Mouse (Mus musculus) cerebellum, adult 2 months (tissue): ENCODE measurements around the gene Slc47a1. TPM values are rescaled to one million over a fixed set of nuclear protein-coding genes. Genes with fewer than 3 reads are reported as not detected.
"Not testable (repeated sequence)": the region's sequence is repeated elsewhere in the genome, so short reads cannot be mapped to it uniquely, and the experiment has no call there.

ENCODE experiments used
- DNase-seq, 2 experiments: peaks; one replicate each; pipeline ENCODE4 v3.0.0; 2021
- H3K27ac ChIP-seq: fragments of 200-500 bp; 2 replicates; pipeline ENCODE4 v1.5.1; 2012; ENCODE audit warnings: low read length, control low read depth, inconsistent platforms; ENCODE audit not compliant: insufficient read depth
- H3K27me3 ChIP-seq: fragments of 200-500 bp; 2 replicates; pipeline ENCODE4 v1.6.1; 2012; ENCODE audit warnings: inconsistent platforms, mild to moderate bottlenecking, low read length, moderate library complexity; ENCODE audit not compliant: control insufficient read depth, insufficient read depth
- H3K4me1 ChIP-seq: fragments of 200-500 bp; 2 replicates; pipeline ENCODE4 v1.6.1; 2011; ENCODE audit warnings: low read length; ENCODE audit not compliant: control insufficient read depth, insufficient read depth
- H3K4me3 ChIP-seq: fragments of 200-500 bp; replicated peaks from 2 replicates; pipeline ENCODE3; 2011; ENCODE audit warnings: mild to moderate bottlenecking, low read depth, low read length, control low read depth; ENCODE audit not compliant: insufficient read depth
- CTCF ChIP-seq: fragments of 200-500 bp; IDR thresholded peaks from 2 replicates; pipeline ENCODE4 v1.5.1; 2011; ENCODE audit warnings: low read depth, mild to moderate bottlenecking, control low read depth, low read length, moderate library complexity, borderline replicate concordance; ENCODE audit not compliant: insufficient read depth
- POLR2A ChIP-seq: fragments of 200-500 bp; IDR thresholded peaks from 2 replicates; pipeline ENCODE4 v1.6.1; 2011; ENCODE audit warnings: low read length, control low read depth, borderline replicate concordance; ENCODE audit not compliant: insufficient read depth
- whole genome bisulfite sequencing: fragments of 180-500 bp; shearing (Covaris S2); methylation state at CpG from one replicate; pipeline ENCODE4 v1.1.7; 2018; 5-methylcytosine and 5-hydroxymethylcytosine counted together
- polyA plus RNA-seq: library from polyadenylated mRNA; depleted of rRNA; stranded (reverse); fragments of >200 nt; gene quantifications from 2 replicates; pipeline ENCODE4 v1.2.3, GENCODE M21; 2012

Gene Slc47a1
- polyA plus RNA-seq, 1 experiment, result 1.00 TPM

DNA sequence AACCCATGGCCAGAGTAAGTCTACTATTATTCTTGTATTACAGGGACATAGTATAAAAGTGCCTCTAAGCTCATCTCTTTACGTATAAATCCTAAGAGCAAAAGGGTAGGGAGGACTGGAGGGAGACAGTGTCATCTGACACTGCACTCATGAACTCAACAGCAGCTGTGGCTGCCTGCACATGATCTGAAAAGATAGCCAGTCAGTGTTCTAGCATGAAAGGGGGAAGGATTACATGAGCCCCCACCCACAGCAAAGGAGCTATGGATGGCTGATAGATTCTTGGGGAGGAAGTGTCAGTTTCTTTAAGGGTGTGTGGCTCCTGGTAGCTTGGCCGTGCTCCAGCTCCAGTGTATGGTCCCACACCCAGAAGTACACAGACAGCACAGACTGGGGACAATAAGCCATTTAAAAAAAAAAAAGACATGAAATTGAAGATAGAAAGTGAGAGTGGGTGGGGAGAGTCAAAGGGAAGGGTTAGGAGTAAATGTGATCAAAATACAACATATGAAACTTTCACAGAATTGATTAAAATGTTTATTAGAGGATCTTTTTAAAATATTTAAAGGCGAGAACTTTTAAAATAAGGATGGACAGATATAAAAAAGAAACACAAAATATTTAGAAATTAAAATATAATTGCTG, 58.1 kb downstream of the Slc47a1 start:
- H3K4me1 ChIP-seq, result no peaks in the 10 kb centered on the region

DNA sequence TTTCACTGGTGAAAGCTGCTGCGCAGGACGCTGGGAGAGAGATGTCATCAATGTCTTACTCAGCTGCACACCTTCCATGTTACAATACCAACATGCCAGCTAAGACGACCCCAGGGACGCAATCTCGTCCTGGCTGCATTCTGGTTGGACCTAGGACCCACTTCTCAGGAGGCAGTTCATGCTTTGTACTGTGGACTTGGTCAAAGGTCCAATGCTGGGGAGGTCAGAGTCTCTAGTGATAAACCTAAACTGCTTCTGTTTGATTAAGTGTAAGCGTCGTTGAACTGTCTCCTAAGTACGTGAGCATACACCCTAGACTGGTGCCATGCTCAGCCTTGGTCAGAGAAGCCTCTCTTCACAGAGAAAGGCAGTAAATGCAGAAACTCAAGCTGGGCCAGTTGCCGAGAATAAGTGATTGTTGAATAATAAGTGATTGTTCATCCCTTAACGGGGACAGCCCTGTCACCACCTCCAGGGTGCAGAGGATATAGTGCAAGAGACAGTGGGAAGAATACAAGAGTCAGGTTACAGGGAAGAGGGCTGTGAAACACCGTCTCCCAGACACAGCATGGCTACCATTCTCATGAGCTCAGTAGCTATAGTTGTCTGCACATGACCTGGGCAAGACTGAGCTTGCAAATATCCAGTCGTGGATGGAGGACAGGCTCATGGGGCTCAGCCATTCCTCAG, 58.8 kb downstream of the Slc47a1 start:
- TF ChIP-seq POLR2A (no peak), CTCF (no peak)

More for the DNA sequence above, 58.1 kb downstream of the Slc47a1 start:
- no peak for TF ChIP-seq CTCF
- TF ChIP-seq POLR2A, result no peak
- Histone ChIP-seq H3K27me3 (no peaks in the 10 kb centered on the region), H3K27ac (no peak overlapping the region), H3K4me3 (no peak overlapping the region)
- WGBS, result 79% methylated on average over 3 of the region's 3 CpGs
- no peak for DNase-seq

DNA sequence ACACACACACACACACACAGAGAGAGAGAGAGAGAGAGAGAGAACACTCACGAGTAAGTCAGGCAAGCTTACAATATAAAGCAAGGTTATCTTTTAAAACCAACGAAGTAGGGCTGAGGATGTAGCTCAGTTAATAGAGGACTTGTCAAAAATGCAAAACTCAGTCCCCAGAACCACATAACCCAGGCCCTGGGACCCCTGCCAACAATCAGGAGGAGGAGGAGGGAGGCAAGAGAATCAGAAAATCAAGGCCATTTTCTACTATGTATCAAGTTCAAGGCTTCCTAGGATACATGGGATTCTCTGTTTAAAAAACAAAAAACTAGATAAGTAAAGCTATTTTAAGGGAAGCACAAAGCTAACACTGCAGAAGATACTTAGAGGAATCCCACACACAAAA, 61.3 kb downstream of the Slc47a1 start:
- no peak overlapping the region for H3K4me3 ChIP-seq
- 65% methylated on average over 2 of the region's 2 CpGs for WGBS
- no peak overlapping the region for H3K27ac ChIP-seq
- H3K4me1 ChIP-seq, result no peaks in the 10 kb centered on the region
- no peaks in the 10 kb centered on the region for H3K27me3 ChIP-seq
- TF ChIP-seq CTCF (no peak), POLR2A (no peak)
- no peak for DNase-seq

More for the DNA sequence above, 58.8 kb downstream of the Slc47a1 start:
- Histone ChIP-seq H3K27ac (no peak overlapping the region), H3K4me1 (no peaks in the 10 kb centered on the region), H3K27me3 (no peaks in the 10 kb centered on the region), H3K4me3 (no peak overlapping the region)
- 64% methylated on average over 12 of the region's 12 CpGs for WGBS
- no peak for DNase-seq

DNA sequence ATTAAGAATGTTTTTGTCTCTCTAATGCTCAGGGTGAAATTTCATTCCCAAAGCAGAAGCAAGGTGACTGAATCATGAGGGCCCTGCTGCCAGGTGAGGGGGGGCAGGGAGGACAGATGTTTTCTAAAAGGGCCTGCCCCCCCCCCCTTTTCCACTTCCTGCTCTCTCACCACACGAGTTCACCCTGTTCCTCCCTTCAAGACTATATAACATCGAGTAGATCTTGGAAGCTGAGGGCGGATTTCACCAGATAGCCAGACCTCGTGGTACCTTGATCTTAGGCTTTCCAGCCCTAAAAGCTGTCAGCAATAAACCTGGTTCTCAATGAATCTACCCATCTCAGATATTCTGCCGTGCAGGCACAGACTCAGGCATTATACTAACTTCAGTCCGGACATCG, 67.8 kb downstream of the Slc47a1 start:
- 78% methylated on average over 7 of the region's 7 CpGs for WGBS
- Histone ChIP-seq H3K4me1 (no peaks in the 10 kb centered on the region), H3K27me3 (no peaks in the 10 kb centered on the region), H3K27ac (no peak overlapping the region), H3K4me3 (no peak overlapping the region)
- TF ChIP-seq POLR2A (no peak), CTCF (no peak)
- no peak for DNase-seq

DNA sequence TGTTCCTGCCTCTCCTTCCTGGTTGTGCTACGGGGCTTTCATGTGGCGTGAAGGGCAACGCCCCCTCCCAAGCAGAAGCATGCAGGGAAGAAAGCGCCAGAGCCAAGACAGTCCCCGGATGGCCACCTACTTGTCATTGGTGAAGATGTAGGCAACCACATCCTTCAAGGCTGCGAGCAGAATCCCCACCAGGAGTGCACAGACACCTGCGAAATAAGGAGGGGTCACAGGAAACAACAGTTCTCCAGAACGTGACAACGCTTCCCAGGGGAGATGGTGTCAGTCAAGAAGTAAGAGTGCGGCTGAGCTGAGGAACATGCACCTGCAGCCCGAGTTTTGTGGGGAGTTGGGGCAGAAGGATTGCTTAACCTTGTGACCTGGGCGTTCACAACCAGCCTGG, 68.3 kb downstream of the Slc47a1 start:
- WGBS, result 66% methylated on average over 12 of the region's 12 CpGs
- Histone ChIP-seq H3K27me3 (no peaks in the 10 kb centered on the region), H3K4me1 (no peaks in the 10 kb centered on the region), H3K27ac (no peak overlapping the region), H3K4me3 (no peak overlapping the region)
- TF ChIP-seq POLR2A (no peak), CTCF (no peak)
- DNase-seq, result no peak

DNA sequence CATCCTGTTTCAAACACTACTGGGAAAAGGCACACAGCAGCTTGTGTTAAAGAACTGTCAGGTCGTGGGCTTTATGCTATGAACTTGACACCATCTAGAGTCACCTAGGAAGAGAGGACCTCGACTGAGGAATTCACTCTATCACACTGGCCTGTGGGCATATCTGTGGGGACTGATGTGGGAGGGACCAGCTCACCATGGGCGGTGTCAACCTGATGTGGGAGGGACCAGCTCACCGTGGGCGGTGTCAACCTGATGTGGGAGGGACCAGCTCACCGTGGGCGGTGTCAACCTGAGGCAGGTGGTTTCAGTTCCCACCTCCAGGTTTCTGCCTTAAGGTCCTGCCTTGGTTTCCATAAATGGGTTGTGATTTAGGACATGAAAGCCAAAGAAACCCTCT, 70.3 kb downstream of the Slc47a1 start:
- H3K27ac ChIP-seq, result no peak overlapping the region
- TF ChIP-seq POLR2A, result no peak
- no peak for TF ChIP-seq CTCF
- H3K4me1 ChIP-seq, result no peaks in the 10 kb centered on the region
- no peaks in the 10 kb centered on the region for H3K27me3 ChIP-seq
- no peak for DNase-seq
- no peak overlapping the region for H3K4me3 ChIP-seq
- 45% methylated on average over 7 of the region's 7 CpGs for WGBS

DNA sequence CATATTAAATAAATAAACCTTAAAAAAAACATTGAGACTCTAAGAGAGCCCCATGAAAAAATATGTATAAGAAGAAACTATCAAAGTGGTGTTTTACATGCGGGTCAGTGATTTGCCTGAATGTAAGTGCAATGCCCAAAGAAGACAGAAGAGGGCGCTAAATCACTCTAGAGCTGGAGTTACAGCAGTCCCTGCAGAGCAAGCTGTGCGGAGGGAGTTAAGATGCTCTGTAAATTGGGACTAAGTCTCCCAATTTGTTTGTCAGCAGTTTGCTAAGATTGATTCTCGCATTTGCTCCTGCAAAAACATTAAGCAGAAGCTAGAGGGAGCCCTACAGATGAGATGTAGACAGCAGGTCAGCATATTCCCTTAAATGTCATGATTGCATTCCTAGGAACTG, 72.8 kb downstream of the Slc47a1 start:
- no peak overlapping the region for H3K27ac ChIP-seq
- TF ChIP-seq POLR2A (no peak), CTCF (no peak)
- DNase-seq, result no peak
- H3K27me3 ChIP-seq, result no peaks in the 10 kb centered on the region
- no peaks in the 10 kb centered on the region for H3K4me1 ChIP-seq
- WGBS, result 75% methylated on average over 4 of the region's 4 CpGs
- H3K4me3 ChIP-seq, result no peak overlapping the region

DNA sequence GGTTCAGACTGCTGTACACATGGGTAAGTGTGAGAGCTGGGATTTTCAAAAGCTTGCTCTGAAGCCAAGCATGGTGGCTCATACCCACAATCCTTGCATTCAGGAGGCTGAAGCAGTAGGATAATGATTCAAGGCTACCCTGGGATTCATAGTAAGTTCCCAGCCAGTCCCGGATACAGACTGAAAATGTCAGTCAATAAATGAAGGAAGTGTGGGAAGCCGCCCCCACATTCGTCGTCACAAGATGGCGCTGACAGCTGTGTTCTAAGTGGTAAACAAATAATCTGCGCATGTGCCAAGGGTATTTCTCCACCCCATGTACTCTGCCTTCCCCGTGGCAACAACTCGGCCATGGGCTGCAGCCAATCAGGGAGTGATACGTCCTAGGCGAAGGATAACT, 73.6 kb downstream of the Slc47a1 start:
- H3K4me1 ChIP-seq, H3K27me3 ChIP-seq, H3K27ac ChIP-seq, DNase-seq, H3K4me3 ChIP-seq: not testable (repeated sequence)
- 84% methylated on average over 6 of the region's 10 CpGs for WGBS
